Mouse (Mus musculus): Measurements from ENCODE around the gene Rplp2.

The Rplp2 gene

DNA sequence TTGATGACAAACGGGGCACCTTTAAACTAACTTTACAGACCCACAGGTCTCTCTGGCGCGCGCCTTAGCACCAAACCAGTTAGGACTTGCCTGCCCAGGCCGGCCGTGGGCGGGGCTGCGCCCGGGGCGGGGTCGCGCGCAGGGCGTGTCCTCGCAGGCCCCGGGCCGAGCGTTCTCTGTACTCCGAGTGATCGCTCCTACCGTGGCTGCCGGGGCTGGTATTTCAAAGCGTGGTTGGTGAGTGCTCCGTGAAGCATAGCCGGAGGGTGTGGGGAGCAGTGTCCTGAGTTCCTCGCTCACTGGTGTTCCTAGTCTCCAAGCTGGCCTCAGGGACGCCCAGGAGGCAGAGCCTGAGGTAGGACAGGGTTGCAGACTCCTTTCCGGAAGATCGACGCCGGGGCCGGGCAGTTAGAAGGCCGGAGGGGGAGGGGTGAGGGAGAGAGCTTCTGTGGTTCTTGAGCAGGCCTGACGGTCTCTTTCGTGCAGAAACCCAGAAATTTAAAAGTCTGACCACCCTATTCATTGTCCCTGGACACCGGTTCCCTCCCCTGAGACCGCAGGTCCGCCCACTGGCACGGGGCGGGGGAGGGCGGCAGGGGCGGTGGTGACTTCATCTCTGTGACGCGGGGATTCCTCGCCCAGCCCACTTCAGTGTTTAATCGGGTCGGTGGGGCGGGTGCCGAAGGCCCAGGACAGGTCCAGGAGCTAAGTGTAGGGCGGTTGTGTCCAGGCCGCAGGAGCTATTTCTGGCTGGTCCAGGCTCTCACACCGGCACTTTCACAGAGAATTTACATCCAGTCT, 20.3 kb downstream of the Rplp2 start, which contains the start of gene Cd151:
Gene Cd151 (plus strand): TSS at position 163 of the 801 bp plus-strand sequence.
- peak; percentile 82 to 85 for DNase-seq (ENCODE audit: low spot score in 2 of 2)

DNA sequence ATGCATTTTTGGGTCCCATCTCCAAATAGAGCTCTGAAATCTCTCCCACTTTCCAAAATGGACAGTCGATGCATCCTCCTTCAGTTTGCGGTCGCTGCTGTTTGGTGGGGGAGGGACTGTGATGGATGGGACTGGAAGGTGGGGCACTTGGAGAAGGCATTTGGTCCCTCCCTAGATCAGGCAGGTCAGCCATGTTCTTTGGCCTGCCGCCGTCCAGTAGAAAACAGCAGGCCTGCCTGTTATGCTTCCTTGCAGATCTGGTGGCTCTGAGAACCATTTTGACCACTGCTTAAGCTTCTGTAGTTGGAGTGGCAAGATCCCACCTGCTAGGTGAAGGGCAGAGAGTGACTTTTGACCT, 21.0 kb downstream of the Rplp2 start:
- no peak for DNase-seq (ENCODE audit: low spot score in 2 of 2)

DNA sequence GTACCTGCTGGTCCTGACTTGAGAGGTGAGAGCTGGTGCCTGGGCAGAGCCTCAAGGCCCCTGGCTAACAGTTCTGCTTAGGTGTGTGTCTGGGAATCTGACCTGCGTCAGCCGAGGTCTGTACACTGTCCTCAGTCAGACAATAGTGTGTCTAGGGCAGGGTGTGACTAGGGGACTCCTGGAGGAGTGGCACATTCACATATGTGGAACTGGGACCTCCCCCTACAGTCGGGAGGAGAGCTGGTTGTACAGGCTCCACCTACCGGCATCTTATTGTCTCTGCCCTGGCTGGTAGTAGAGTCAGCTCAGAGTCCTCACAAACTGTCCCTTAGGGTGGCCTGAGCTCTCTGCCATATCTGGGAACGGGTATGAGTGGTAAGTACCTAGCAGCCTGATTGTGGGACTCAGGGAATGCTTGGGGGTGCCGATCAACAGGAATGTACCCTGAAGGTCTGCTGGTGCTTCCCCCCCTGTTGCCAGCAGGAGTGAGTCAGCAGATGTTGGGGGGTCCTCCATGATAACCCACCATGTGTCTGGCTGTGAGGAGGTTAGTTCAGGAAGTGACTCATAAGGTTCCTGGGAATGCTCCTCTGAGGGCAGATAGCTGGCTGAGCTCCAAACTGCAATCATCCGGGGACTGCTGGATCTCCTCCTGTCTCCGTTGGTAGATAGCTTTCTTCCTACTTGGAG, 21.5 kb downstream of the Rplp2 start:
- DNase-seq (ENCODE audit: low spot score in 2 of 2), result peak in 1 of 2 experiments; percentile 51

DNA sequence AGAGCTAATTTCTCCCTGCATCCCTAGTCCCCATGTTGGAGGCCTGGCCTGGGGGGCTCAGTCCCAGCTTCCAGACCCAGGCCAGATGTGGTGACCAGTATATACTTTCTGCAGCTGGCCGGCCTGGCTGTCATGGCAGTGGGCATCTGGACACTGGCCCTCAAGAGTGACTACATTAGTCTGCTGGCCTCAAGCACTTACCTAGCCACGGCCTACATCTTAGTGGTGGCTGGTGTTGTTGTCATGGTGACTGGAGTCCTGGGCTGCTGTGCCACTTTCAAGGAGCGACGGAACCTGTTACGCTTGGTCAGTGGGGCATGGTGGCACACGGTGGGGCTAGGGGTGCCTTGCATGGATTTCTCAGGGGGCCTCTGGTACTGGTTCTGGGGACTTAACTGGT, 22.2 kb downstream of the Rplp2 start:
- no peak for DNase-seq (ENCODE audit: low spot score in 2 of 2)

DNA sequence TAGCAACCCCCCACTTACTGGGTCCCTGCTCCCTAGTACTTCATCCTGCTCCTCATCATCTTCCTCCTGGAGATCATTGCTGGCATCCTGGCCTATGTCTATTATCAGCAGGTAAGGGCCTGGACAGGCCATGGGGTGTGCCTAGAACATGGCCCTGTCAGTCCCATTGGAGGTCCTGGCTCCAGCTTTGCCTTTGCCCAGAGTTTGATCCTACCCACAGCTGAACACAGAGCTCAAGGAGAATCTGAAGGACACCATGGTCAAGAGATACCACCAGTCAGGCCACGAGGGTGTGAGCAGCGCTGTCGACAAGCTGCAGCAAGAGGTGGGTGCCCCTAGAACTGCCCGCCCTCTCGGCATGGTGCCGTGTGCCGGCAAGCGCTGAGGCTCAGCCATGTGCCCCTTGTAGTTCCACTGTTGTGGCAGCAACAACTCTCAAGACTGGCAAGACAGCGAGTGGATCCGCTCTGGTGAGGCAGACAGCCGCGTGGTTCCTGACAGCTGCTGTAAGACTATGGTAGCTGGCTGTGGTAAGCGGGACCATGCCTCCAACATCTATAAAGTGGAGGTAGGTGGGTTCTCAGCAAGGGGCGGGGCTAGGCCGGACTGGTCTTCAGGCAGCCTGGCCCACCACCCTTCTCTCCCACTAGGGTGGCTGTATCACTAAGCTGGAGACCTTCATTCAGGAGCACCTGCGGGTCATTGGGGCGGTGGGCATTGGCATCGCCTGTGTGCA, 22.9 kb downstream of the Rplp2 start:
- no peak for DNase-seq (ENCODE audit: low spot score in 2 of 2)

DNA sequence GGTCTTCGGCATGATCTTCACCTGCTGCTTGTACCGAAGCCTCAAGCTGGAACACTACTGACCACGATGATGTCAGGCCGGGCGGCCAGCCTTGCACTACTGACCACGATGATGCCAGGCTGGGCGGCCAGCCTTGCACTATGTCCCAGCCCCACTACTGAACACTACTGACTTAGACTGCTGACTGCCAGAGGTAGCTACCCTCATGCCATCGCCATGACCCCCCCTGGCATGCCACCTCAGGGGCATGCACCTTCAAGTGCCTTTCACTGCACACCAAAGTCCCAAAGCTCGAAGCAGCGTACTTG, 23.4 kb downstream of the Rplp2 start:
- DNase-seq (ENCODE audit: low spot score in 2 of 2), result no peak

DNA sequence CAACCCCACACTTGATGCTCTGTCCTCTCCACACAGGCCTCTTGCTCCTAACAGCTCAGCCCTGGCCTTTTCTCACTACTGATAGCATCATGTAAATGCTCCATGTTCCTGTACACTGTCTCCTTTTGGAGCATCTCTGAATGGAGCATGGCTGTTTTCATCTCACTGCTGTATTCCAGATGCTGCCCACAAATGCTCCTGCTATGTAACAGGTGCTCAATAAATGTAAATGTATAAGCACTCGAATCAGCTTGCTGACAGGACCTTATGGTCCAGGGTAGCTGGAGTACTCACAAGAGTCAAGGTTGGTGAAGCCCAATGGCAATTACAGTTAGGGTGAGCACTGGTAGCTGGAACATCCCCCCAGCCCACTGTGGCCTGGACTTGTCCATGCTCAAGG, 24.1 kb downstream of the Rplp2 start:
- DNase-seq (ENCODE audit: low spot score in 2 of 2), result no peak

DNA sequence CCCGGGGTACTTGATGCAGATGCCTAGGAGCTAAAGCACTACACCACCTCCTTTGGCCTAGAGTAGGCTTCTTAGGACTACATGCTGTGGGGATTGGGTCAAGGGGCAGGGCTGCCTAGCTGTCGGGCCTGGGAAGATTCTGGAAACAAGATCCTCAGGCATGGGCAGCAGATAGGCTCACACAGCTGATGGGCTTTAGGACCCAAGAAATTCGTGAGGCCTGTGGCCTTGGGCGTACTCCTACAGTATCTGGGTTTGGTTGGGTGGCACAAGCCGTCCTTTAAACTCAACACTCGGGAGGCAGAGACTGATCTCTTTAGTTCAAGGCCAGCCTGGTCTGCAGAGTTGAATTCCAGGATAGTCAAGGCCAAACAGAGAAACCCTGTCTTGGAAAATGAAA, 25.1 kb downstream of the Rplp2 start:
- DNase-seq (ENCODE audit: low spot score in 2 of 2), result no peak

DNA sequence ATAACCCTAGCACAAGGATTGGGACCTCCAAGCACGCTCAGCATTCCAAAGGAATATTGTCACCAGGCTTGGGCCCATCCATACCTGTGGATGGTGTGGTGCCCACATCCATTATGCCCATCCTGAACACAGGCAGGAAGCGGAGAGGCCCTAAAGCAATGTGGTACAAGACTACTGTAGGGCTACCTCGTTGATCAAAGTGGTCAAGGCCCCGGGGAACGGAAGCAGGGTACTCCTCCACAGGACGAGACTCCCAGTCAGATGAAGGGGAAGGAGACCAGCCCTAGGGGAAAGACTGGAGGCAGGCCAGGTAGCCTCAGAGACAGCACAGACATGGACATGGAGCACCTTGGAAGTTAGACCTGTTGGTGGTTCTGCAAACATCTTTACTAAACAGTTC, 25.6 kb downstream of the Rplp2 start:
- DNase-seq (ENCODE audit: low spot score in 2 of 2), result no peak

DNA sequence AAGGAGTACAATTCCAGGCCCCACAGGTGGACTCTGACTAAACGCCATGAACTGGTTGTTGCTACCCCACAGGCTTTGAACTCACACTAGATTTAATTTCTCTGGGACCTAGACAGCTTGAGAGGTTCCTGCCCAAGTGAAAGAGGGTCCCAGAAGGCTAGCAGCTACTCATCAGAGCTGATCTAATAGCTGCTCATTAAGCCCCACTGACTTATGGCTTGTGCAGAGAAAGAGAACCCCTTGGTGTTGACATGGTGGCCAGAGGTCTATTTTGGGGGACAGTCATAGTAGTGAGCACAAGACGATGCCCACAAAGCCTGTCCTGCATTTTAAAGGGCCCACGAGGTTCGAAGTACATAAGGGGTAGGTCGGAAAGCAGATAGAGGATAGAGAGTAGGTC, 27.0 kb downstream of the Rplp2 start:
- no peak for DNase-seq (ENCODE audit: low spot score in 2 of 2)

DNA sequence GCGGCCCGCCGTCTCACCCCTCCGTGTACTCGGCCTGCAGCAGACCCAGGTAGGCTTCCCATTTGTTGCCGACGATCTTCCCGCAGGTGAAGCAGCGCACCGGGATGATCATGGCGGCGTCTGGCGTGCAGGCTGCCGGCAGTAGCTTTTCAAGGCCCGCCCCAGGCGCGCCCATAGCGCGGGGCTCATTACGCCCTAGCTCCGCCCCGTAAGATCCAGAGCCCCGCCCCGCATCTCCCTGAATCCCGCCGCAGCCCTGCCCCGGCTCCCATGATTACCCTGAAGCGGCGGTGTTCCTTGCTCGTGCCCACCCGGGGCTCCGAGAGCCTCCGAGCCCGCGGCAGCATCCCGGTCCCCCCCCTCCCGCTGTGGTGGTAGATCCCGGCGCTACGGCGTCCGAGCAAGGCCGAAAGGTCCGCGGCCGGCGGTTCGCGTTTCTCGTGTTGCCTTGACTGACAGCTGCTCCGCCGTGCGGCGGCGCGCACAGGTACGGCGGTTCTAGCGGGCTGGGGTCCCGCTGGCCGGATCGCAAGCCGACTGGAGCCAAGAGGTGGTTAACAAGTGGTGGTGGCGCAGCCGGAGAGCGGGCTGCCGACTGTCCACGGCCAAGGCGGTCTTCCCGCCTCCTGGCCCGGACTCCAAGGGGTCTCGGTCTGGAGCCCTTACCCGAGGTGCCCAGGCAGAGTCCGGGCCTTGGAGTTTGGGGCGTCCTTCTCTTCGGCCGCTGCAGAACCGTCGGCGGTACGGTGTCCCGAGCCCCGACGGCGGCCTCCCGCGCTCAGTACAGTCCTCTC, 28.0 kb downstream of the Rplp2 start, which contains the start of the genes Polr2l and Tspan4:
Gene Polr2l (minus strand): TSS at position 122 of the 794 bp plus-strand sequence.
Gene Tspan4 (plus strand): TSS at position 230 of the 794 bp plus-strand sequence.
- DNase-seq (ENCODE audit: low spot score in 2 of 2), result peak; percentile 77 to 83

DNA sequence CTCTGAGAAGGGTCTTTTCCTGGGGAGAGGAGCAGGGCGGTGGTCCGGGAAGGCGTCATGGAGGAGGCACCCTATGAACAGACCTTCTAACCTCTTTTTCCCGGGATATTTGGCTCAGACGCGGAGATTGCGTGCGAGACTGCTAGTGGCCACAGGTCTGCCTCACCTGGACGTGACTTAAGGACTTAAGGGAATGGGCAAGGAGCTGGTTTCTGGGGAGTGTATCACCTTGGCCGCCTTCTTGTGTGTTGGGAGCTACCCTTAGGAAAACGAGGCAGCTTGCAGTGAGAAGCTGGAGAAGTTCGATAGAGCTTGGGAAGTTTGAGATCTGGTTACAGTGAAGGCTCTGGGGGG, 28.6 kb downstream of the Rplp2 start:
- no peak for DNase-seq (ENCODE audit: low spot score in 2 of 2)

DNA sequence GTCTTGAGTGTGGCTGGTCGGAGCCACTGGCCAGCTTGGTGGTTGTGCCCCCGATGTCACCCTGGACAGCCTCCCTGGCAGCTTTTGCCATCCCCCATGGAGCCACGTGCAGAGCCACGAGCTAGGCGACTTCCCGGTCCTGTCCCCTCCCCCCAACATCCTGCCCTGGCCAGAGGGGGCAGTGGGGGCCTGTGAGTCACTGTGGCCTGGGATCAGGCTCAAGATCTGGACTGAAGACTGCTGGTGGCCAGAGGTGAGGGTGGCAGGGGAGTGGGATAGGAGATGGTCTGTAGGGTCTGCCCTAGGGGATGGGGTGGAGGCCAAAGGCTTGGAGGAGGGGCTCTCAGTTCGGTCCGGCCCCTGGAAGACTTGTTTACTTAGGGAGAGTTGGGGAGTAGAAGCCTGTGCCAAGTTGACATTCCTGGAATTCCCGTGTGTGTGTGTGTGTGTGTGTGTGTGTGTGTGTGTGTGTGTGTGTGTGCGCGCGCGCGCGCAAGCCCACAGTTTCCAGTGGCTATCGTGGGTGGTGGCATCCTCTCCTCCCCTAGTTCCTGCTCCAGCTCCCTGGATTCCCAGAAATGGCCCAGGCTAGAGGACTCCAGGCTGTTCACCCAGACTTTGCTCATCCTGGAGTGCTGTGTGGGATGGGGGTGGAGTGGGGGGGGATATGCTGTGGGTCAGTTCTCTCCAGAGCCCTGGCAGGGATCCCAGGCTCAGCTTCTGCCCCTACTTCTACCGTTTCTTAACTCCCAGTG, 29.2 kb downstream of the Rplp2 start:
- DNase-seq (ENCODE audit: low spot score in 2 of 2), result peak in 1 of 2 experiments; percentile 19

DNA sequence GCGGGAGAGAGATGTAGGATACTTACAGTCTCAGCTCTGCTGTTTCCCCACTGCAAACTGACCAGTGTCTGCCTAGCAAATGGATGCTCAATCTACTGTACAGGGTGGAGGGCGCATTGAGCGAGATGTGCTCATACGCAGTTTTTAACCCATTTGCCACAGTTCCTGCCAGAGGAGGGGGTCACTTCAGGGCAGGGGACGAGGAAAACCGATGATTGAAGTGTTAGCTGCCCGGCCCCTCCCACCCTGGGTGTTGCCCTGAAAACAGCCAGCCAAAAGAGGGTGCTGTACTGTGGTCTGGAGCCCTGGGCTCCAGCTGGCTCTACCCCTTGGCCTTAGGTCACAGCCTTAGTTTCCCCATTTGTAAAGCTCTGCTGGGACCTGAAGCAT, 29.8 kb downstream of the Rplp2 start:
- DNase-seq (ENCODE audit: low spot score in 2 of 2), result no peak

DNA sequence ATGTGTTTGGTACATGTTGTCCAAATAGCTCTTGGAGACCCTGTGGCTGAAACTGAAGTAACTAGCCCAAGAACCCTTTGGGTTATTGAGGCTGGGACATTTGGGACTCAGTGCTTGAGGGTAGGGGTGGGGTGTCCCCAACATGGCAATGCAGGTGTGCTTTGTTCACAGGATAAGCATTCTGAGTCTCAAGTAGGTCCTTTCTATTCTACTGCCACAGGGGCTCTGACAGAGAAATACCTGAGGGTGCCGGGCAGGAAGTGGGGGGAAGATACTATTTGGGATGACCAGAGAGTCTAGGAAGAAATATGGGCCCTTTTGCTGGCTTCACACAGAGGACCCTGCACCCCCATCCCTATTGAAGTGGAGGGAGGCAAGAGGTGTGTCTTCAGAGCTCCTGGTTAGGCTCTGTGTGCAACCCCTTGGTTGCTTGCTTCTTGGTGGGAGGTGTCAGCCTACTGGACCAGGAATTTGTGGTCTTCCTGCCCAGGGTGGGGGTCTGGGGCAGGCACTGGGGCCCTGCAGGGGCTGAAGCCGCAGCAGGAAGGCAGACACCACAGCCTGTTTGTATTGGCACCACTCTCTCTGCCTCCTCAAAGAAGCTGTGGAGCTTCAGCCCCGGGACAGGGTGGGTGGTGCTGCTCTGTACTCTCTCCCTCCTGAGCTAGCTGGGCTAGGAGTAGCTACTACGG, 30.6 kb downstream of the Rplp2 start:
- DNase-seq (ENCODE audit: low spot score in 2 of 2), result no peak

DNA sequence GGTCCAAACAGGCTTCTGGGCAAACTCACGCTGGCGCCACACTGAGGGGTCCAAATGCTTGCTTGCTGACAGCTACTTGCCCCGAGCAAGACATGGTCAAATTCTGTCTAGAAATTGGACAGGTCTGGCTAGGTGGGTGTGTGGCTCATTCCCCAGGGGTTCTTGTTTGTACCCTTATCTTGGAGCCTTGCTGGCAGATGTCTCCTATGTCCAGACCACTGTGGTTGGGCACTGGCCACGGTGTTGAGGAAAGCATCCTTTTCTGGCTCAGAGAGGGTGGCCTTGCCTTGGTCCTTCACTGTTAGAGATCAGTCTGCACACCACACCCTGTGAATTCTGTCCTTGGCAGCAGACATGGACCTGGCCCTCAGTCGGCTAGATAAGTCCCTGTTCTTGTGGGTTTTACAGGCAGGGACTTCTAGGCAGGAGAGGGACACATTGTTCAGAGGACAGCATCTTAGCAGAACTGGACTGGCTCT, 31.1 kb downstream of the Rplp2 start:
- DNase-seq (ENCODE audit: low spot score in 2 of 2), result no peak

DNA sequence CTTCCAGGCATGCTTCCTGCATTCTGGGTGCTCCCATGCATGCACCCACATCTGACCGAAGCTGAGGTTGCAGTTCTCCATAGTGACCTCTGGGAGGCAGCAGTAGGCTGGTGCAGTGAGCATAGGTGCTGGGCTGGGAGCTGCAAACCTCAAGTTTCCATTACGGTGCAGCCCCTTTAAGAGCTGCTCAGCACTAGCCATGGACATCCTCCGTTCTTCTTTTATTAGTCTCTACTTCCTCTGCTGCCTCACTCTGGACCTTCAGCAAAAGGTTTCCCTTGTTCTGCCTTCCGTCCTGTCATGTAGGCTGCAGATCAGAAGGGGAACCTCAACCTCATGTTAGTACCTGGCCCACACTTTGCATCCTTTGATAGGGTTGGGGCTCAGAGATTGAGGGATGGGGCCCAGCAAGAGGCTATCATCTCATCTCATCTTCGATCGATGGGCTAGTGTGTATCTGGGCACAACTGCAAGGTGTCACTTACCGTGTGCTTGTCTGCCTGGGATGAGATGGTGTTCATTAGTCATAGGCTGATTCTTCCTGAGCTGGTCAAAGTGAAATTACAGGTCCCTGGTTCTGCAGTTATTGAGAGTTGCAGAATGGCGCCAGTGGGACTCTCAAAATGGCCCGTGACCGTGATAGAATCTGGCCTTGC, 33.8 kb downstream of the Rplp2 start:
- peak in 1 of 2 experiments; percentile 65 for DNase-seq (ENCODE audit: low spot score in 2 of 2)

DNA sequence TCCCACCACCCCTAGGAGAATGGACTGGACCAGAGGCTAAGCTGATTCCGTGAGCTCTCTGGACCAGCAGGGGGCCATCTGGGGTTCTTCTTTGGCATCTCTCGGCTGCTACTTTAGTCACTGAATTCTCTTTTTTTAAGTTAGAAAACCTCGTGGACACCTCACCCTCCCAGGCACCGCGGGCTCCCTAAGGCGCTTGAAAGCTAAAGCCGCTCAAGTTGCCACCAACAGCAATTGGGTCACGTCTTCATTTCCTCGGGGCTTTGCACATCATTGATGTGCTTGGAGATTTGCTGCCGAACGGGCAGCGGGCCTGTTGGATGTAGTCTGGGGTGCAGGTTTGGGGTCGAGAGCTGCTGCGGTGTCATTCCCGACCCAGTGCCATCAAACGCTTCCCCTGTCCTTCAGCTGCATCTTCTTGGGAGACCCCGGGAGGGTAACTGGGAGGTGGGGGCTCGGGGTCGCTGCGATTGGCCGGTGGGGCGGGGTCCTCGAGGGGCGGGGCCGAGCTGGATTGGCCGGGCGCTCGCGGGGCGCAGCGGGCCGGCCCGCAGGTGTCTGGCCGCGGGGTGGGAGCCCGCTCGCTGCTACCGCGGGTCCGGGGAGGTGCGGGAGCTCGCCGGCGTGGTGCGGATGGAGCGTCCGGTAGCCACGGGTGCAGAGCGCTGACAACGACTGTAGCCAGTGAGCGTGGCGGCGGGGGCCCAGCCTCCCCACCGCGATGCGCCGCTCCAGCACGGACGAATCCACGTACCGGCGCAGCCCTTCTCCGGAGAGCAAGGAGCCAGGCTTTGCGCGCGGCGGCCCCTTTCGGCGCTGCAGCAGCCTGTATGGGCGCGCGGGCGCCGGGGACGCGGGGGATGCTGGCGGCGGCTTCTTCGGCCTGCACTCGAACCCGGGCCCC, 34.6 kb downstream of the Rplp2 start:
- DNase-seq (ENCODE audit: low spot score in 2 of 2), result no peak

DNA sequence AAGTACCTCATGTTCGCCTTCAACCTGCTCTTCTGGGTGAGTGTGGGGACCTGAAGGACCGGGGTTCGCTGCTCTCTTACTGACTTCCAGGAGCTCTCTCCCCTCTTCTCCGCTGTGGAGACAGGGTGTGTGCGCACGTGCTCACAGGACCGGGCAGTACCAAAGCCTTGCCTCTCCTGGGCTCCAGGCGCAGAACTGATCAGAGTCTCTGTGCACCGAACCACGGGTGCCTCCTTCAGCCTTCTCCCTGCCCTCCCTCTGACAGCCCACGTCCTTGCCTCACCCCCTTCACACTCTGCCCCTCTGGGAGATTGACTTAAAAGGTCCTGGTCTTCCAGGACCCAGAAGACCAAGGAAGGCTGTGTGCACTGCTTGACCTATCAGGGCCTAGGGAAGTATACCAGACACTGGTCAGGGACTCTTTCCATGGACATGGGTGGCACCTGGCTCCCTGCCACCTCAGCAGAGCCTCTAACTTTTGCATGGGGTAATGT, 35.4 kb downstream of the Rplp2 start:
- no peak for DNase-seq (ENCODE audit: low spot score in 2 of 2)

All from spleen, postnatal 14 days (tissue).